Mouse (Mus musculus): ENCODE data around the gene Htr6.

Gene Htr6

GRCm38 (mm10) chr4:139044566-139044965 lies 30.8 kb downstream of the Htr6 start:
- no peak for DNase-seq (ENCODE audit: low spot score in 2 of 2)

- DNase-seq (ENCODE audit: low spot score in 2 of 2): no peak
Measured at GRCm38 (mm10) chr4:139043600-139043999, 31.8 kb downstream of the Htr6 start.

GRCm38 (mm10) chr4:139042611-139043010 lies 32.8 kb downstream of the Htr6 start:
- no peak for DNase-seq (ENCODE audit: low spot score in 2 of 2)

- no peak for DNase-seq (ENCODE audit: low spot score in 2 of 2)
Measured at GRCm38 (mm10) chr4:139040084-139040839, 35.1 kb downstream of the Htr6 start.

- DNase-seq (ENCODE audit: low spot score in 2 of 2): no peak
Measured at GRCm38 (mm10) chr4:139037795-139038607, 37.4 kb downstream of the Htr6 start.

GRCm38 (mm10) chr4:139035799-139036198 lies 39.6 kb downstream of the Htr6 start:
- no peak for DNase-seq (ENCODE audit: low spot score in 2 of 2)

- DNase-seq (ENCODE audit: low spot score in 2 of 2): no peak
Measured at GRCm38 (mm10) chr4:139034942-139035341, 40.4 kb downstream of the Htr6 start.

GRCm38 (mm10) chr4:139034540-139034939 lies 40.8 kb downstream of the Htr6 start:
- DNase-seq (ENCODE audit: low spot score in 2 of 2): no peak

- DNase-seq (ENCODE audit: low spot score in 2 of 2): no peak
Measured at GRCm38 (mm10) chr4:139034010-139034367, 41.4 kb downstream of the Htr6 start.

GRCm38 (mm10) chr4:139033263-139034009 lies 41.9 kb downstream of the Htr6 start:
- peak in 1 of 2 experiments; percentile 52 for DNase-seq (ENCODE audit: low spot score in 2 of 2)

GRCm38 (mm10) chr4:139032521-139032920 lies 42.8 kb downstream of the Htr6 start:
- no peak for DNase-seq (ENCODE audit: low spot score in 2 of 2)

GRCm38 (mm10) chr4:139030675-139031074 lies 44.7 kb downstream of the Htr6 start:
- no peak for DNase-seq (ENCODE audit: low spot score in 2 of 2)

- DNase-seq (ENCODE audit: low spot score in 2 of 2): peak; percentile 56 to 73
Measured at GRCm38 (mm10) chr4:139024379-139024778, 51.0 kb downstream of the Htr6 start.

- no peak for DNase-seq (ENCODE audit: low spot score in 2 of 2)
Measured at GRCm38 (mm10) chr4:139020385-139020784, 55.0 kb downstream of the Htr6 start.

GRCm38 (mm10) chr4:139019413-139019812 lies 56.0 kb downstream of the Htr6 start:
- no peak for DNase-seq (ENCODE audit: low spot score in 2 of 2)

- no peak for DNase-seq (ENCODE audit: low spot score in 2 of 2)
Measured at GRCm38 (mm10) chr4:139018976-139019375, 56.4 kb downstream of the Htr6 start.

GRCm38 (mm10) chr4:139018388-139018787 lies 57.0 kb downstream of the Htr6 start:
- no peak for DNase-seq (ENCODE audit: low spot score in 2 of 2)

- no peak for DNase-seq (ENCODE audit: low spot score in 2 of 2)
Measured at GRCm38 (mm10) chr4:139014793-139015192, 60.6 kb downstream of the Htr6 start.

GRCm38 (mm10) chr4:139013281-139013680 lies 62.1 kb downstream of the Htr6 start:
- DNase-seq (ENCODE audit: low spot score in 2 of 2): no peak

- no peak for DNase-seq (ENCODE audit: low spot score in 2 of 2)
Measured at GRCm38 (mm10) chr4:139011201-139011702, 64.1 kb downstream of the Htr6 start.
